Mouse (Mus musculus) forebrain, embryonic 11.5 days (tissue): Measurements from ENCODE around the gene Capn1. TPM values are rescaled to one million over a fixed set of nuclear protein-coding genes. Genes with fewer than 3 reads are reported as not detected.

Experiments used
- ATAC-seq: fragments of 200-750 bp; cut with Nextera tagmentation; replicated peaks from 2 replicates; pipeline ENCODE4 v1.8.0; 2017; ENCODE audit warnings: moderate TSS enrichment; ENCODE audit not compliant: low FRiP score
- DNase-seq: peaks from one replicate; pipeline ENCODE4 v3.0.0-alpha.2; 2017; ENCODE audit warnings: low spot score
- H3K27ac ChIP-seq: fragments of 300-500 bp; sonication (generic); 2 replicates; pipeline ENCODE4 v1.5.1; 2014; ENCODE audit warnings: low read depth, low read length
- H3K27me3 ChIP-seq: fragments of 300-500 bp; sonication (generic); 2 replicates; pipeline ENCODE4 v1.6.1; 2014; ENCODE audit warnings: mild to moderate bottlenecking, low read length, mixed read lengths; ENCODE audit not compliant: control insufficient read depth, insufficient read depth
- H3K36me3 ChIP-seq: fragments of 300-500 bp; sonication (generic); 2 replicates; pipeline ENCODE4 v1.6.1; 2014; ENCODE audit warnings: mild to moderate bottlenecking, low read length, moderate library complexity, mixed read lengths; ENCODE audit not compliant: control insufficient read depth, insufficient read depth
- H3K4me1 ChIP-seq: fragments of 300-500 bp; sonication (generic); replicated peaks from 2 replicates; pipeline ENCODE4 v1.6.1; 2014; ENCODE audit warnings: low read length, mixed read lengths; ENCODE audit not compliant: control insufficient read depth, insufficient read depth
- H3K4me2 ChIP-seq: fragments of 300-500 bp; sonication (generic); 2 replicates; pipeline ENCODE4 v1.6.1; 2014; ENCODE audit warnings: low read depth, mild to moderate bottlenecking, low read length, moderate library complexity, mixed read lengths; ENCODE audit not compliant: severe bottlenecking
- H3K4me3 ChIP-seq: fragments of 300-500 bp; sonication (generic); 2 replicates; pipeline ENCODE4 v1.5.1; 2014; ENCODE audit warnings: low read depth, low read length
- H3K9ac ChIP-seq: fragments of 300-500 bp; sonication (generic); 2 replicates; pipeline ENCODE4 v1.6.1; 2014; ENCODE audit warnings: low read length
- H3K9me3 ChIP-seq: fragments of 300-500 bp; sonication (generic); 2 replicates; pipeline ENCODE4 v1.6.1; 2016; ENCODE audit warnings: low read length, mixed read lengths; ENCODE audit not compliant: control insufficient read depth
- WGBS: fragments of 180-500 bp; shearing (Covaris S2); extraction: QIAGEN DNeasy Blood & Tissue Kit; methylation state at CpG from one replicate; pipeline ENCODE4 v1.1.7; 2014; 5-methylcytosine and 5-hydroxymethylcytosine counted together
- polyA plus RNA-seq: library from polyadenylated mRNA; unstranded; fragments of >200 nt; fragmentation: Nextera tagmentation; extraction: Ambion mirVana; gene quantifications from 2 replicates; pipeline ENCODE4 v1.2.1, GENCODE M21; 2014

Capn1 gene
- polyA plus RNA-seq, 1 experiment from 2014 or later = 3.9 TPM

DNA sequence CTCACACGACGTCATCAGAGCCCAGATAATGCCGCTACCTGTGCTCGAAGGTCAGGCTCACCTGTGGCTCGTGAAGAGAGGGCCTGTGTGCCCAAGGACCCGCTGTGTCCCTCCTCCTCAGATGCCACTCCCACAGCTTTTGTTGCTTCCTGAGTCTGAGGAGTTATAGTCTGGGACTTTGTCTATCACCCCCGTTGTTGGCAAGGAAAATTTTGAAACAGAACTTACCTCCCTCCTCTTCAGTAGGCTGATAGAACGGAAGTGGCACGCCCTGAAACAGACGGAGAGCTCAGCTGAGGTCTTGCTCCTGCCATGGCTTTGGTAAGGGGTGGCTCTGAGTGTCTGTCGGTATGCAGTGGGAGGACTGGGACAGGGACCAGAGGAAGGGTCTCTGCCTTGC, 65.5 kb downstream of the Capn1 start:
- WGBS = 95% methylated on average over 11 of the region's 11 CpGs
- Histone ChIP-seq H3K9ac (no peak overlapping the region), H3K27me3 (no peaks in the 10 kb centered on the region), H3K4me2 (no peak overlapping the region), H3K4me3 (no peak overlapping the region), H3K36me3 (peaks cover 10% of the 10 kb centered on the region; the same call in 1 of the 2 replicates), H3K9me3 (no peaks in the 10 kb centered on the region), H3K4me1 (no peaks in the 10 kb centered on the region), H3K27ac (no peak overlapping the region)
- no peak for DNase-seq
- ATAC-seq = no peak

DNA sequence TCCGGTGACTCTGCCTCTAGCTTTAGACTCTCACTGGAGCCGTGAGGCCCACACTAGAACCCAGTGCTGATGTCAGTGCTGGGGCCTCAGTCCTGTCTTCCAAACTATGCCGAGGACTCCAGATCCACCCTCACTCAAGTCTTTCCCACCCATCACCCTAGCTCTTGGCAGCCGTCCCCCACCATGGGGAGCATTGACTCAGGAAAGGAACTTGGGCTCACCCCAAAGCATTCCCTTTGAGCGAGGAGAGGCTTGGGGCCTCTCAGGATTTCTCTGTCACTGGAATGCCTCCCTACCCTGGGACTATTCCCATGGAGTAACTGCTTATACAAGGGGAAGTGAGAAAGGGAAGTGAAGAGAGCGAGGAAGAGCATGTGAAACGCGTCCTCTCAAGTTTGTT, 69.8 kb downstream of the Capn1 start:
- WGBS = 90% methylated on average over 8 of the region's 8 CpGs
- Histone ChIP-seq H3K9ac (no peak overlapping the region), H3K9me3 (no peaks in the 10 kb centered on the region), H3K4me2 (no peak overlapping the region), H3K4me3 (no peak overlapping the region), H3K36me3 (peaks cover 2% of the 10 kb centered on the region; the same call in 1 of the 2 replicates), H3K27ac (no peak overlapping the region), H3K4me1 (no peaks in the 10 kb centered on the region), H3K27me3 (no peaks in the 10 kb centered on the region)
- DNase-seq = no peak
- ATAC-seq = no peak

DNA sequence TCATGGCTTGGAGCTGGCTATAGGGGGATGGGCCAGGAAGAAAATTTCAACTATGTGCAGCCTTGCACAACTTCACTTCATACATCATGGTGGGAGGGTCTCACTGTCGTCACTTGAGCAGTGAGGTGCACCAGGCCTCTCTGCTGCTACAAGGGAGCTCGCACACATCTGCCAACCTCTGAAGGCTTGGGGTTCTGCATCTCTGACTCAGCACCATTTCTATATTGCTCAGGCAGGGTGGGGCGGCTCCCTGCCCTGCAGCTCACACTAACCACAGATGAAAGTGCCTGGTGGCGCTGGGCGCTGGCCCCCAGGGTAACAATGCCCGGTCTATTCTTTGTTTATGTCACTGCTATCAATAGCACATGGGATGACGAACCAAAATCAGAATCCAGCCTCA, 70.7 kb downstream of the Capn1 start:
- no peak overlapping the region for H3K4me2 ChIP-seq
- no peaks in the 10 kb centered on the region for H3K4me1 ChIP-seq
- DNase-seq (no peak), ATAC-seq (no peak)
- H3K9ac ChIP-seq = no peak overlapping the region
- H3K4me3 ChIP-seq = no peak overlapping the region
- H3K27ac ChIP-seq = no peak overlapping the region
- no peaks in the 10 kb centered on the region for H3K27me3 ChIP-seq
- peaks cover 2% of the 10 kb centered on the region for H3K36me3 ChIP-seq
- WGBS = 88% methylated on average over 7 of the region's 7 CpGs
- H3K9me3 ChIP-seq = no peaks in the 10 kb centered on the region

DNA sequence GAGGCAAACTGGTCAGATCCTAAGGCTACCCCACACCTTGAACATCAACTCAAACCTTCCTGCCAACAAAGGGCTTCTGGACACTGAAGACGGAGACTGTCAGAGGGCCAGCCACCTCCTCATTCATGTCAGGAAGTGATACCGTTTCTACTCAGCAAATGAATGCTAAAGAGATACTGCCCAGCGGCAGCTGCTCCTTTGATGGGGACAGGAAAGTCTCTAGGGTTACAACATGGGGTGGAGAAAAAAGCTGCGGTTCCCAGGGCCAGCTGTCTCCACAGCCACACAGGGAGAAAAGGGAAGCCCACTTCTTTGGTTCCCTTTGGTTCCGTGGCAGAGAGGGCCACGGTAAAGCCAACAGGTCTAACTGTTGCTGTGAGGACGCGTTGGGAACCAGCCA, 71.6 kb downstream of the Capn1 start:
- DNase-seq = no peak
- ATAC-seq = no peak
- Histone ChIP-seq H3K9ac (no peak overlapping the region), H3K27me3 (no peaks in the 10 kb centered on the region), H3K9me3 (no peaks in the 10 kb centered on the region), H3K4me1 (no peaks in the 10 kb centered on the region), H3K4me2 (no peak overlapping the region), H3K27ac (no peak overlapping the region), H3K4me3 (no peak overlapping the region), H3K36me3 (peaks cover 6% of the 10 kb centered on the region)
- 90% methylated on average over 8 of the region's 8 CpGs for WGBS

DNA sequence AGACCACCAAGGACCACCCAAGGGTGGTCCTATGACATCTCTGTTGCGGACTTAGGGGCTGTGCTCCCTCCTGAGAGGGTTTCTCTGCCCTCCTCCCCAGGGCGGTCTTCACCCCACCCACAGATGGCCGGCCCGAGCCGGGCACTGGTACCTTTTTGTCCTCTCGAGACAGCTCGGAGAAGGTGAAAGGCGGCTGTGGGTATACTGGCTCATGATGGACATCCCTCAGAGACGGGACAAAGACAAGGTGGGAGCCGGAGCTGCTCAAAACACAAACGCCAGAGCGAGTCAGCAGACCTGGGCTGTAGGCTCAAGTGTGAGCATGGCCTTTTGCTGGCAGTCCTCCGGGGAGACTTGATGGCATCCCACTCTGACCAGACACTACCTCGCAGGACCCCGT, 72.3 kb downstream of the Capn1 start:
- Histone ChIP-seq H3K4me1 (no peaks in the 10 kb centered on the region), H3K9me3 (no peaks in the 10 kb centered on the region), H3K4me3 (no peak overlapping the region), H3K36me3 (peaks cover 6% of the 10 kb centered on the region), H3K27me3 (no peaks in the 10 kb centered on the region), H3K27ac (no peak overlapping the region), H3K4me2 (no peak overlapping the region), H3K9ac (no peak overlapping the region)
- DNase-seq (no peak), ATAC-seq (no peak)
- 93% methylated on average over 15 of the region's 15 CpGs for WGBS

DNA sequence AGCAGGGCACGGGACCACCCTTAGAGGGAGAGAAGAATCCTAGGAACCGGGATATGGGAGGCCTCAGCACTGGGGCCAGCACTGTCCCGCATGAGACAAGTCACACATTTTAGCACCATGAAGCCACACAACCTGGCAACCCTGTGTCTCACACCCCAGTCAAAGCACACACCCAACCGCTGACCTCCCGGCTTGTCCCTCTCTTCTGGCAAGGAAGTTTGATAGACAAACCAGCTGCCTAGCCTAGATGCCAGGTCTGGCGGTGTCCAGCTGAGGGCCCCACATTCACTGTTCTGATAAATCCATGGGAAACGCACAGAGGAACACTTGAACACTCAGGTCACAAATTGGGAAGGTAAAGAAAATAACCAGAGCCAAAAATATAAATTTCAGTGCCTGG, 73.1 kb downstream of the Capn1 start:
- Histone ChIP-seq H3K4me3 (no peak overlapping the region), H3K4me2 (no peak overlapping the region), H3K27me3 (no peaks in the 10 kb centered on the region), H3K9ac (no peak overlapping the region), H3K27ac (no peak overlapping the region), H3K4me1 (0 out of 2 replicates have a peak, but pooled peaks cover 2% of the 10 kb centered on the region), H3K9me3 (no peaks in the 10 kb centered on the region), H3K36me3 (peaks cover 6% of the 10 kb centered on the region)
- WGBS = 92% methylated on average over 7 of the region's 7 CpGs
- DNase-seq = no peak
- ATAC-seq = no peak

DNA sequence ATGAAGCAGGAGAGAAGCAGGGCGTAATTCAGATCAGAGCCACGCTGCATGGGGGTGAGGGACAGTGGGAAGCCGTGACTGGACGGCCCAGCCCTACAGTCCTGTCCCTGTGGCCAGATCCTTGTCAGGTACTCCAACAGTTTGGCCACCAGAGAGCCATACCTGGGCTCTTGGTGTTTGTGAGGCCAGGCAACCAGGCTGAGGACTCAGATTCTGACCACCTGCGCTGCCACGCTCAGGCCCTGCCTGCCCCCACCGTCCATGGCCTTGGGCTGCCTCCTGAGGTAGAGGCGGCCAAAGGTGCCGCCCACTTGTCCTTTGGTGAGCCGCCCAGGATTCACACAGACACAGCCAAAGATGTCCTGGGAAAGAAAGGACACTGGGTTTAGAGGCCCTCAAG, 75.0 kb downstream of the Capn1 start:
- Histone ChIP-seq H3K4me1 (0 out of 2 replicates have a peak, but pooled peaks cover 2% of the 10 kb centered on the region), H3K27me3 (no peaks in the 10 kb centered on the region), H3K27ac (no peak overlapping the region), H3K4me2 (no peak overlapping the region), H3K9ac (no peak overlapping the region), H3K36me3 (peaks cover 6% of the 10 kb centered on the region; the same call in 1 of the 2 replicates), H3K9me3 (no peaks in the 10 kb centered on the region), H3K4me3 (no peak overlapping the region)
- ATAC-seq = no peak
- no peak for DNase-seq
- 91% methylated on average over 10 of the region's 10 CpGs for WGBS

DNA sequence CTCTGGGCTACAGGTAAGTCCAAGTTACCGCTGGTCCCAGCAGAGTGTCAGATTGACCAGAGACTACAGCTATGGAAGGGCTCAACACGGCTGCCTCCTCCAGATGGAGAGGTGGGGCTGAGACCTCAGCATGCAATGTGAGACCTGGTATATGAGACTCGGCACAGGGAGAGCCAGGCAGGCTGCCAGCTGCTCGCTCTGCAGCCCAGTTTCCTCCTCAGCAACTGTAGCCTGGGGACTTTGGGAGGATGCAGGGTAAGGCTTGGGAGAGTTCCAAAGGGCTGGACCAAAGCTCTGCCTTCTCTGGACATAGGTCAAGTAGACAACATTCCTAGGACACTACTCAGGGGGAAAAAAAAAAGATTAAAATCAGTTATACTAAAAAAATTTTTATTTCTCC, 75.5 kb downstream of the Capn1 start:
- H3K4me2 ChIP-seq = no peak overlapping the region
- no peak overlapping the region for H3K4me3 ChIP-seq
- 81% methylated on average over 4 of the region's 4 CpGs for whole genome bisulfite sequencing
- no peak overlapping the region for H3K27ac ChIP-seq
- 0 out of 2 replicates have a peak, but pooled peaks cover 2% of the 10 kb centered on the region for H3K4me1 ChIP-seq
- H3K27me3 ChIP-seq = no peaks in the 10 kb centered on the region
- H3K9ac ChIP-seq = no peak overlapping the region
- DNase-seq = no peak
- ATAC-seq = no peak
- H3K9me3 ChIP-seq = no peaks in the 10 kb centered on the region
- peaks cover 6% of the 10 kb centered on the region; the same call in 1 of the 2 replicates for H3K36me3 ChIP-seq

DNA sequence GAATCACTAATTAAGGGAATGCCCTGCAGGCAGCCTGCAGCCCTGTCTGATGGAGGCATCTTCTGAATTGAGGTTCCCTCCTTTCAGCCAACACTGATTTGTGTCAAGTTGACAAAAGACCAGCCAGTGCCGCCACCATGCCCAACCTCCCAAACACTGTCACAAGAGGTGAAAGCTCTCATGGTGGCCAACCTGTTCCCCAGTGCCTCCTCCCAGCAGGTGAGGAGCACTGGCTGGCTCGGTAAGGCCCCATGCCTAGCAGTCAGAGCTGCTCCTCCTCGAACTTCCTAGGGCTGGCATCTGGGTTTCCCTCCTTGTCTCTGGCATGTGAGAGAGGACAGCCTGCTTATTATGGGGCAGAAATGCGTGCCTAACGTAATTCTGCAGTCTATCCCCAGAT, 76.0 kb downstream of the Capn1 start:
- WGBS = 85% methylated on average over 5 of the region's 5 CpGs
- DNase-seq (no peak), ATAC-seq (no peak)
- Histone ChIP-seq H3K4me2 (no peak overlapping the region), H3K27me3 (no peaks in the 10 kb centered on the region), H3K4me3 (no peak overlapping the region), H3K4me1 (0 out of 2 replicates have a peak, but pooled peaks cover 2% of the 10 kb centered on the region), H3K27ac (no peak overlapping the region), H3K9me3 (no peaks in the 10 kb centered on the region), H3K9ac (no peak overlapping the region), H3K36me3 (peaks cover 6% of the 10 kb centered on the region; the same call in 1 of the 2 replicates)
